Comparison of ENCODE assay signal across 9 mouse cellular contexts in genomic region chr5:23598491-23598890, GRCm38 (mm10).
DNase-seq lines count a peak whose midpoint lies in the region; ATAC-seq and TF ChIP-seq lines count a peak whose summit lies in the region.
"Had no signal": no experiment of that assay in that cellular context is flagged by ENCODE, and none has a peak within 500 bp of the region (broad histone marks: within the 10 kb centered on the region; RNA-seq: fewer than 3 reads in every experiment).

No protein-coding gene starts in this region.

- POLR2A ChIA-PET in Patski (lab: Charles Lee) = interaction anchor here (0.6 kb wide), 1 partner anchor 13 kb away, joined by 3 read pairs; no protein-coding TSS in a partner anchor

- no peak overlapping the region for H3K4me2 ChIP-seq in midbrain, embryonic 15.5 days
- H3K4me2 ChIP-seq in intestine, embryonic 16.5 days (ENCODE audit: low read depth, low read length) = no peak overlapping the region
- H3K4me2 ChIP-seq: lung, embryonic 15.5 days had no signal

- CTCF ChIA-PET in Patski (lab: Charles Lee) = interaction anchor here (0.8 to 1.4 kb wide), 4 partner anchors 10 to 34 kb away, joined by 3 to 4 read pairs (median 3); no protein-coding TSS in a partner anchor

- no peaks in the 10 kb centered on the region for H3K9me3 ChIP-seq in midbrain, embryonic 15.5 days
- H3K9me3 ChIP-seq in intestine, embryonic 16.5 days (ENCODE audit: control insufficient read depth, low read length) = no peaks in the 10 kb centered on the region
- H3K9me3 ChIP-seq: lung, embryonic 15.5 days had no signal

- H3K4me1 ChIP-seq in midbrain, embryonic 15.5 days = peaks cover 7% of the 10 kb centered on the region; the same call in 1 of the 2 replicates
- H3K4me1 ChIP-seq in intestine, embryonic 16.5 days (ENCODE audit: control insufficient read depth, insufficient read depth, low read length) = no peaks in the 10 kb centered on the region

- no peaks in the 10 kb centered on the region for H3K27me3 ChIP-seq in Patski
- no peaks in the 10 kb centered on the region for H3K27me3 ChIP-seq in midbrain, embryonic 15.5 days (replicated peaks)
- no peaks in the 10 kb centered on the region for H3K27me3 ChIP-seq in intestine, embryonic 16.5 days (replicated peaks; ENCODE audit: control insufficient read depth, insufficient read depth, low read length)
- H3K27me3 ChIP-seq: lung, embryonic 15.5 days had no signal

- no peak overlapping the region for H3K27ac ChIP-seq in midbrain, embryonic 15.5 days
- no peak overlapping the region for H3K27ac ChIP-seq in intestine, embryonic 16.5 days (ENCODE audit: low read length)
- H3K27ac ChIP-seq: lung, embryonic 15.5 days had no signal

- WGBS in midbrain, embryonic 15.5 days = 77% methylated on average over 12 of the region's 12 CpGs
- 68% methylated on average over 12 of the region's 12 CpGs for WGBS in intestine, embryonic 16.5 days

- ATAC-seq in Patski = peak; percentile 33
- no peak for ATAC-seq in midbrain, embryonic 15.5 days (replicated peaks)
- ATAC-seq in intestine, embryonic 16.5 days = no peak

- TF ChIP-seq CTCF in Patski (IDR thresholded peaks at IDR 0.05) = no peak

- H3K36me3 ChIP-seq in midbrain, embryonic 15.5 days (replicated peaks) = no peaks in the 10 kb centered on the region
- no peaks in the 10 kb centered on the region; the same call in 1 of the 2 replicates for H3K36me3 ChIP-seq in intestine, embryonic 16.5 days (ENCODE audit: control insufficient read depth, insufficient read depth, low read length)
- H3K36me3 ChIP-seq: lung, embryonic 15.5 days had no signal

- in situ Hi-C loops in Patski (cut with MboI; ENCODE audit: low pct_unique_long_range_greater_than_20kb) = no loop called here

- no peak overlapping the region for H3K9ac ChIP-seq in midbrain, embryonic 15.5 days
- no peak overlapping the region for H3K9ac ChIP-seq in intestine, embryonic 16.5 days (ENCODE audit: low read depth, low read length)
- H3K9ac ChIP-seq: lung, embryonic 15.5 days had no signal

- no peak overlapping the region for H3K4me3 ChIP-seq in midbrain, embryonic 15.5 days
- H3K4me3 ChIP-seq in intestine, embryonic 16.5 days (ENCODE audit: low read length) = no peak overlapping the region
- H3K4me3 ChIP-seq: lung, embryonic 15.5 days had no signal

- DNase-seq in Patski (ENCODE audit: low read depth, low spot score) = no peak
- peak; percentile 70 to 73 for DNase-seq in adrenal gland, postnatal 36 days
- DNase-seq in heart, adult 8-10 months (ENCODE audit: low spot score) = peak; percentile 64
- DNase-seq in kidney, postnatal 10 days = peak; percentile 65
- no peak for DNase-seq in spleen, adult 12 weeks (ENCODE audit: low spot score)
- DNase-seq in embryo, embryonic 11 days = no peak

Comparison
In these comparisons a context has a peak if more than half of its experiments do, and no peak if none do; other contexts are left out.
1. DNase-seq: peak in adrenal gland, postnatal 36 days (2 of 2), heart, adult 8-10 months (single experiment) and kidney, postnatal 10 days (single experiment); none in Patski (single experiment), spleen, adult 12 weeks (single experiment) and embryo, embryonic 11 days (single experiment).